Mouse (Mus musculus) CH12.LX (cell line): ENCODE results near the gene Rgs1. TPM values are rescaled to one million over a fixed set of nuclear protein-coding genes. Genes with fewer than 3 reads are reported as not detected.

Experiments used
- DNase-seq: peaks from one replicate; pipeline ENCODE4 v3.0.0-alpha.2; 2013; ENCODE audit errors: extremely low read depth
- H3K27ac ChIP-seq: 2 replicates; pipeline ENCODE4 v1.5.1; 2012; ENCODE audit warnings: low read depth, mild to moderate bottlenecking, control low read depth, moderate library complexity; ENCODE audit not compliant: insufficient read depth
- H3K27me3 ChIP-seq: replicated peaks from 2 replicates; pipeline ENCODE3; 2012; ENCODE audit warnings: inconsistent platforms
- H3K36me3 ChIP-seq, 2 experiments: replicated peaks in 1 of 2; 2 replicates each; pipeline versions ENCODE3 to v1.6.1; 2012; ENCODE audit warnings: inconsistent platforms in 1 of 2, low read length in 1 of 2, mild to moderate bottlenecking in 1 of 2, mixed read lengths in 1 of 2, moderate library complexity in 1 of 2; ENCODE audit not compliant: control insufficient read depth in 1 of 2, insufficient read depth in 1 of 2
- H3K4me1 ChIP-seq, 2 experiments: 2 replicates each; pipeline ENCODE4 v1.6.1; 2012; ENCODE audit warnings: inconsistent platforms in 1 of 2, moderate library complexity in 1 of 2; ENCODE audit not compliant: insufficient read depth in 2 of 2, control insufficient read depth in 1 of 2
- H3K4me2 ChIP-seq: 2 replicates; pipeline ENCODE4 v1.6.1; 2012; ENCODE audit warnings: low read depth, mild to moderate bottlenecking, control low read depth; ENCODE audit not compliant: poor library complexity, insufficient read depth, severe bottlenecking
- H3K4me3 ChIP-seq, 3 experiments: fragments of 150-350 bp in 1 of 3; sonication (generic) in 1 of 3; replicated peaks in 1 of 3; 2 replicates each; pipeline versions ENCODE3 to v1.5.1; 2011 to 2012; ENCODE audit warnings: low read depth in 2 of 3, low read length in 2 of 3, mild to moderate bottlenecking in 2 of 3, moderate library complexity in 2 of 3, control low read depth in 1 of 3, improper control_type of control experiment in 1 of 3, inconsistent platforms in 1 of 3, mixed read lengths in 1 of 3; ENCODE audit not compliant: poor library complexity in 1 of 3
- H3K79me2 ChIP-seq: replicated peaks from 2 replicates; pipeline ENCODE4 v1.6.1; 2012; ENCODE audit warnings: mild to moderate bottlenecking, moderate library complexity; ENCODE audit not compliant: control insufficient read depth, poor library complexity, insufficient read depth, severe bottlenecking; ENCODE audit errors: extremely low read depth
- H3K9ac ChIP-seq: 2 replicates; pipeline ENCODE4 v1.6.1; 2012; ENCODE audit warnings: low read depth, mild to moderate bottlenecking, control low read depth, moderate library complexity; ENCODE audit not compliant: insufficient read depth
- H3K9me3 ChIP-seq: replicated peaks from 2 replicates; pipeline ENCODE3; 2012; ENCODE audit warnings: low read length, inconsistent platforms, mixed read lengths
- CTCF ChIP-seq, 2 experiments: IDR thresholded peaks in 1 of 2; conservative IDR thresholded peaks in 1 of 2; 2 replicates each; pipeline ENCODE4 v1.5.1; 2011 to 2012; ENCODE audit warnings: low read depth in 2 of 2, low read length in 2 of 2, improper control_type of control experiment in 1 of 2, inconsistent platforms in 1 of 2, mild to moderate bottlenecking in 1 of 2, moderate library complexity in 1 of 2
- GABPA ChIP-seq: IDR thresholded peaks from 2 replicates; pipeline ENCODE4 v1.6.1; 2012; ENCODE audit warnings: low read depth, low read length, improper control_type of control experiment, inconsistent platforms; ENCODE audit not compliant: insufficient replicate concordance
- JUN ChIP-seq: IDR thresholded peaks from 2 replicates; pipeline ENCODE4 v1.6.1; 2011; ENCODE audit warnings: low read depth, mild to moderate bottlenecking, low read length, improper control_type of control experiment, moderate library complexity; ENCODE audit not compliant: insufficient read depth
- PAX5 ChIP-seq: IDR thresholded peaks from 2 replicates; pipeline ENCODE4 v1.6.1; 2012; ENCODE audit warnings: low read length, inconsistent platforms, mixed read lengths
- RAD21 ChIP-seq: IDR thresholded peaks from 2 replicates; pipeline ENCODE4 v1.6.1; 2011; ENCODE audit warnings: low read depth, mild to moderate bottlenecking, low read length, improper control_type of control experiment, moderate library complexity
- SIN3A ChIP-seq: IDR thresholded peaks from 2 replicates; pipeline ENCODE4 v1.6.1; 2012; ENCODE audit warnings: low read length, improper control_type of control experiment, inconsistent platforms
- SMC3 ChIP-seq: IDR thresholded peaks from 2 replicates; pipeline ENCODE4 v1.6.1; 2011; ENCODE audit warnings: low read depth, low read length, improper control_type of control experiment
- TCF12 ChIP-seq: IDR thresholded peaks from 2 replicates; pipeline ENCODE4 v1.6.1; 2014; ENCODE audit warnings: low read depth, mild to moderate bottlenecking, inconsistent platforms, low read length, improper control_type of control experiment
- UBTF ChIP-seq: IDR thresholded peaks from 2 replicates; pipeline ENCODE4 v1.6.1; 2012; ENCODE audit warnings: low read depth, mild to moderate bottlenecking, inconsistent platforms, low read length, improper control_type of control experiment, moderate library complexity
- ZKSCAN1 ChIP-seq: IDR thresholded peaks from 2 replicates; pipeline ENCODE4 v1.6.1; 2012; ENCODE audit warnings: low read depth, inconsistent platforms, low read length, improper control_type of control experiment, borderline replicate concordance
- dilution Hi-C: fragments of 300-500 bp; cut with MboI; formaldehyde crosslinking; loops from 2 replicates; pipeline ENCODE4 v1.14.3; 2020; ENCODE audit warnings: low sequenced_read_pairs; ENCODE audit not compliant: extremely low pct_unique_long_range_greater_than_20kb, extremely low pct_ligation_motif_present
- in situ Hi-C: fragments of 300-500 bp; cut with MboI; formaldehyde crosslinking; loops from 3 replicates; pipeline ENCODE4 v1.14.3; 2019; ENCODE audit warnings: low sequenced_read_pairs, low pct_ligation_motif_present, low pct_unique_long_range_greater_than_20kb, mixed read lengths
- polyA plus RNA-seq: library from polyadenylated mRNA; unstranded; fragments of >175 nt; gene quantifications from 2 replicates; pipeline ENCODE4 v1.2.1, GENCODE M21; 2012; ENCODE audit warnings: low read depth; ENCODE audit not compliant: insufficient read length
- total RNA-seq, 2 experiments: library from RNA; depleted of rRNA; stranded (reverse); fragments of 300-350 nt in 1 of 2; fragments of >200 nt in 1 of 2; gene quantifications; 2 replicates each; pipeline ENCODE4 v1.2.3; 2012 to 2014

Rgs1 gene
- total and polyA plus RNA-seq, 3 experiments, result 3.2 to 25.2 (median 3.6) TPM

DNA sequence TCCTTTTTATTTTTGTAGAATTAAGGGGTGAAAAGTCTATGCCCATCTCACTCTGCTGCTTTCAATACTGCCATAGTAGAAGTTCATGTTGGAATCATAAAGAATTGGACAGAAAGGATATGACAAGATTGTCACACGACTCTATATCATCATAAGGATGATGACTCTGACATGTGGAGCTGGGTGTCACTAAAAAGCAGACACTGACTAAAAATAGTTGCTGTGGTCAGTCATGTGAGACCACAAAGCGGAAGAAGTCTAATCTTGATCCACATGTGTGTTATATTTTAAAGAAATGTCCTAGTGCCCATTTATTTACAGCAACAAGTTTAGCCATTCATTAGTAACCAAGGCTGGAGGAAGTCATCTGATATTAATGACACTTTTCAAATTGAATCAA lies 48.5 kb downstream of the Rgs1 start (continued):
- TF ChIP-seq GABPA, result no peak

DNA sequence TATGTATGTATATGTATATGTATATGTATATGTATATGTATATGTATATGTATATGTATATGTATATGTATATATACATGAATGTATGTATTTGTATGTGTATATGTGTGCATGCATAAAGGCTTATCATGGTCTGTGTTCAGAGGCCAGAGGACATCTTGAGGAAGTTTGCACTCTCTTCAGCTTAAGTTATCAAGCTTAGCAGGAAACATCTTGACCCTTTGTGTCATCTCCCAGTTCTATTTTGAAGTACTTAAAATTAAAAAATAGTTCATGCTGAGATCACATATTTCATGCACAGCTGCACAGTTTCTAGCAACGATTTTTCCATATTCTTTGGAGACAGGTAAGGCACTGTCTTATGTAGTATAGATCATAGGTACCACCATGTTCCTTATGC lies 49.5 kb downstream of the Rgs1 start:
- Histone ChIP-seq H3K79me2 (no peaks in the 10 kb centered on the region), H3K27ac (no peak overlapping the region), H3K4me3 (no peak overlapping the region), H3K27me3 (no peaks in the 10 kb centered on the region), H3K9ac (no peak overlapping the region), H3K9me3 (no peaks in the 10 kb centered on the region), H3K4me1 (peaks cover 5 to 54% of the 10 kb centered on the region in 2 experiments; a peak in 3 of 4 replicates), H3K4me2 (no peak overlapping the region), H3K36me3 (no peaks in the 10 kb centered on the region)
- dilution Hi-C loops (no loop called here), in situ Hi-C loops (loop anchor here (25.0 kb wide), 2 partner anchors 187 to 412 kb away; partner anchors contain the start of genes Rgs2, Trove2 and Uchl5)
- DNase-seq, result no peak
- no peak for TF ChIP-seq ZKSCAN1

- H3K9ac ChIP-seq, result no peak overlapping the region
- TF ChIP-seq PAX5, result no peak
- no peak for TF ChIP-seq UBTF
- no peak for TF ChIP-seq JUN
- peak; percentile 93 for TF ChIP-seq RAD21
- no peak for TF ChIP-seq TCF12
- peak; percentile 91 for TF ChIP-seq SMC3
- peak; percentile 49 to 87; a peak in 3 of 4 replicates for TF ChIP-seq CTCF (conservative IDR thresholded peaks at IDR 0.05 in 1 of 2, IDR thresholded peaks at IDR 0.05 in 1 of 2; ENCODE audit: low read depth in 2 of 2, low read length in 2 of 2)
- TF ChIP-seq SIN3A, result no peak
- H3K4me2 ChIP-seq, result no peak overlapping the region
- dilution Hi-C loops (no loop called here), in situ Hi-C loops (loop anchor here (25.0 kb wide), 2 partner anchors 185 to 410 kb away; partner anchors contain the start of genes Rgs2, Trove2 and Uchl5)
- no peak overlapping the region for H3K4me3 ChIP-seq
- H3K79me2 ChIP-seq, result no peaks in the 10 kb centered on the region
- peaks cover 5 to 37% of the 10 kb centered on the region in 2 experiments; a peak in 3 of 4 replicates for H3K4me1 ChIP-seq
- H3K9me3 ChIP-seq, result no peaks in the 10 kb centered on the region
- peak overlapping the region; percentile 13; the same call in 1 of the 2 replicates for H3K27ac ChIP-seq
- H3K27me3 ChIP-seq, result no peaks in the 10 kb centered on the region
- H3K36me3 ChIP-seq, result no peaks in the 10 kb centered on the region
- peak; percentile 77 for DNase-seq
These were observed 51.4 kb downstream of the Rgs1 start for GRCm38 (mm10) chr1:144197684-144198083.

Other genes with a start within 250 kb of the Rgs1 start
- gene Rgs2, start 245.1 kb downstream of the Rgs1 start, total RNA-seq (2012; rRNA removed), result 3.2 and 3.4 TPM in 2 replicates
- 10.8 and 11.0 TPM in 2 replicates for gene Rgs2, start 245.1 kb downstream of the Rgs1 start, total RNA-seq (2014; rRNA removed)
- 13.1 and 14.7 TPM in 2 replicates for gene Rgs2, start 245.1 kb downstream of the Rgs1 start, polyA plus RNA-seq
- gene Rgs13, start 71.9 kb downstream of the Rgs1 start, total RNA-seq (2012; rRNA removed), result 149 and 168 TPM in 2 replicates
- gene Rgs13, start 71.9 kb downstream of the Rgs1 start, total RNA-seq (2014; rRNA removed), result 1,247 and 1,500 TPM in 2 replicates
- 619 and 698 TPM in 2 replicates for gene Rgs13, start 71.9 kb downstream of the Rgs1 start, polyA plus RNA-seq